ENCODE assay signal across 16 mouse cellular contexts in the genomic region with DNA sequence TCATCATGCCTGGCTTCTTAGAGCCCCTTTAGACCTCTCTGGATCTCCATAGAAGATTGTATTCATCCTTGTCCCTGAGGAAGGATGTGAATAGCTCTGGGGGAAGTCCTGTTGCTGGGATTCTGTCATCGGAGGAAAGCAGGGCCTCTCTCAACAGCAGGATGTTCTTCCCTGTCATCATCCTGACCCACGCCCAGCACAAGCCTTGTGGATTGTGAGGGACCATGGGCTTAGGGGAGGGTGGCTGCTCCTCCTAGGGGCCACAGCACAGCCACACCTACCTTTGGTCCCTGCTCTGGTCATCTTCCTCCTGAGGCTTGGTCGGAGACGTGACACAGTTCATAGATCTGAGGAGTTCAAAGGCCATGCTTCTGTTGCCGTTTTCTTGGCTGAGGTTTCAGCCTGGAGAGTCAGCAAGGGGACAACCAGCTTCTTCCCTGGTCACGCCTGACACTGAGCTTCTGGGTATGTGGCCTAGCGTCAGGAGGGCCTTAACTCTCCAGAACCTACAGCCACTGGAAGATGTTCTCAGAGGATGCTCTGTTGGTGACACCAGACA. TPM values are rescaled to one million over a fixed set of nuclear protein-coding genes. Genes with fewer than 3 reads are reported as not detected.
DNase-seq lines count a peak whose midpoint lies in the region; ATAC-seq and TF ChIP-seq lines count a peak whose summit lies in the region.
"Had no signal": no experiment of that assay in that cellular context is flagged by ENCODE, and none has a peak within 500 bp of the region (broad histone marks: within the 10 kb centered on the region; RNA-seq: fewer than 3 reads in every experiment).

No protein-coding gene starts in this region.

- DNase-seq in heart, postnatal 36 days = no peak
- no peak for DNase-seq in liver, embryonic 11.5 days (ENCODE audit: low spot score)
- no peak for DNase-seq in stomach, postnatal 0 days (ENCODE audit: low spot score)
- DNase-seq in limb, embryonic 10.5 days (ENCODE audit: low spot score) = no peak
- DNase-seq: cerebellum, adult 2 months; layer of hippocampus, postnatal 36 days; thymus, adult 18-20 months had no signal

- no peak overlapping the region for H3K9ac ChIP-seq in heart, embryonic 16.5 days (ENCODE audit: low read length)
- H3K9ac ChIP-seq in liver, embryonic 12.5 days = no peak overlapping the region
- H3K9ac ChIP-seq in liver, embryonic 11.5 days (ENCODE audit: low read depth, low read length) = no peak overlapping the region
- H3K9ac ChIP-seq in stomach, embryonic 14.5 days (replicated peaks; ENCODE audit: low read depth, low read length) = no peak overlapping the region
- H3K9ac ChIP-seq in stomach, postnatal 0 days (ENCODE audit: low read length) = no peak overlapping the region

- no peak overlapping the region for H3K27ac ChIP-seq in heart, embryonic 16.5 days (ENCODE audit: low read length)
- no peak overlapping the region for H3K27ac ChIP-seq in liver, embryonic 12.5 days
- H3K27ac ChIP-seq in liver, embryonic 11.5 days (ENCODE audit: low read depth, low read length) = no peak overlapping the region
- no peak overlapping the region for H3K27ac ChIP-seq in stomach, embryonic 14.5 days (ENCODE audit: low read length)
- no peak overlapping the region for H3K27ac ChIP-seq in stomach, postnatal 0 days (replicated peaks)
- H3K27ac ChIP-seq in limb, embryonic 10.5 days = no peak overlapping the region
- H3K27ac ChIP-seq: hindbrain, embryonic 10.5 days; layer of hippocampus, adult 2 months; macrophage; midbrain, embryonic 10.5 days had no signal

- 72% methylated on average over 7 of the region's 7 CpGs for WGBS in heart, embryonic 16.5 days
- WGBS in liver, embryonic 12.5 days (ENCODE audit: insufficient replicate concordance) = 77% methylated on average over 7 of the region's 7 CpGs
- 86% methylated on average over 7 of the region's 7 CpGs for WGBS in liver, embryonic 11.5 days
- 85% methylated on average over 7 of the region's 7 CpGs for WGBS in stomach, embryonic 14.5 days
- WGBS in stomach, postnatal 0 days = 77% methylated on average over 7 of the region's 7 CpGs
- 84% methylated on average over 7 of the region's 7 CpGs for WGBS in limb, embryonic 10.5 days

- H3K4me3 ChIP-seq in heart, embryonic 16.5 days (ENCODE audit: low read length) = no peak overlapping the region
- no peak overlapping the region for H3K4me3 ChIP-seq in liver, embryonic 12.5 days
- no peak overlapping the region for H3K4me3 ChIP-seq in liver, embryonic 11.5 days (ENCODE audit: low read depth, low read length)
- H3K4me3 ChIP-seq in stomach, embryonic 14.5 days (ENCODE audit: low read depth, low read length) = no peak overlapping the region
- H3K4me3 ChIP-seq in stomach, postnatal 0 days (ENCODE audit: low read depth, low read length) = no peak overlapping the region
- H3K4me3 ChIP-seq in limb, embryonic 10.5 days = no peak overlapping the region
- H3K4me3 ChIP-seq: hindbrain, embryonic 10.5 days; layer of hippocampus, adult 2 months; midbrain, embryonic 10.5 days had no signal

- TF ChIP-seq EP300 in stomach, postnatal 0 days (optimal IDR thresholded peaks at IDR 0.05) = no peak

- H3K4me1 ChIP-seq in heart, embryonic 16.5 days (ENCODE audit: control insufficient read depth, insufficient read depth, low read length) = no peaks in the 10 kb centered on the region
- no peaks in the 10 kb centered on the region for H3K4me1 ChIP-seq in liver, embryonic 12.5 days
- H3K4me1 ChIP-seq in liver, embryonic 11.5 days (replicated peaks; ENCODE audit: control insufficient read depth, insufficient read depth, low read length) = no peaks in the 10 kb centered on the region
- no peaks in the 10 kb centered on the region for H3K4me1 ChIP-seq in stomach, embryonic 14.5 days (ENCODE audit: control insufficient read depth, insufficient read depth, low read length)
- H3K4me1 ChIP-seq in stomach, postnatal 0 days (replicated peaks; ENCODE audit: control insufficient read depth, insufficient read depth) = no peaks in the 10 kb centered on the region
- H3K4me1 ChIP-seq in limb, embryonic 10.5 days = 0 out of 2 replicates have a peak, but pooled peaks cover 4% of the 10 kb centered on the region
- H3K4me1 ChIP-seq: hindbrain, embryonic 10.5 days; midbrain, embryonic 10.5 days had no signal

- H3K4me2 ChIP-seq in heart, embryonic 16.5 days (ENCODE audit: low read depth, low read length) = no peak overlapping the region
- H3K4me2 ChIP-seq in liver, embryonic 12.5 days = no peak overlapping the region
- no peak overlapping the region for H3K4me2 ChIP-seq in liver, embryonic 11.5 days
- no peak overlapping the region for H3K4me2 ChIP-seq in stomach, embryonic 14.5 days (replicated peaks; ENCODE audit: low read depth, low read length)
- H3K4me2 ChIP-seq in stomach, postnatal 0 days (replicated peaks; ENCODE audit: low read depth) = no peak overlapping the region

- peaks cover 5% of the 10 kb centered on the region for H3K9me3 ChIP-seq in heart, embryonic 16.5 days (replicated peaks; ENCODE audit: control insufficient read depth, low read length)
- peaks cover 7% of the 10 kb centered on the region for H3K9me3 ChIP-seq in liver, embryonic 12.5 days (replicated peaks)
- no peaks in the 10 kb centered on the region for H3K9me3 ChIP-seq in liver, embryonic 11.5 days (ENCODE audit: control insufficient read depth, low read length)
- H3K9me3 ChIP-seq in stomach, embryonic 14.5 days (ENCODE audit: control insufficient read depth, low read depth, low read length) = no peaks in the 10 kb centered on the region
- no peaks in the 10 kb centered on the region for H3K9me3 ChIP-seq in stomach, postnatal 0 days (ENCODE audit: control insufficient read depth, low read length)
- H3K9me3 ChIP-seq in limb, embryonic 10.5 days (replicated peaks) = no peaks in the 10 kb centered on the region

- no peaks in the 10 kb centered on the region for H3K27me3 ChIP-seq in heart, embryonic 16.5 days (ENCODE audit: control insufficient read depth, insufficient read depth, low read length)
- H3K27me3 ChIP-seq in liver, embryonic 12.5 days (replicated peaks) = no peaks in the 10 kb centered on the region
- no peaks in the 10 kb centered on the region for H3K27me3 ChIP-seq in liver, embryonic 11.5 days (replicated peaks; ENCODE audit: control insufficient read depth, insufficient read depth, low read length)
- H3K27me3 ChIP-seq in stomach, embryonic 14.5 days (ENCODE audit: control insufficient read depth, insufficient read depth, low read length) = no peaks in the 10 kb centered on the region
- H3K27me3 ChIP-seq in stomach, postnatal 0 days (ENCODE audit: control insufficient read depth, insufficient read depth, low read length) = no peaks in the 10 kb centered on the region
- H3K27me3 ChIP-seq in limb, embryonic 10.5 days (ENCODE audit: low read depth, poor library complexity, severe bottlenecking) = no peaks in the 10 kb centered on the region
- H3K27me3 ChIP-seq: CH12.LX had no signal

- intact Hi-C loops in heart, postnatal 36 days (cut with DNase I) = loop anchor here (1.0 to 5.0 kb wide), 3 partner anchors 52 to 219 kb away; a partner anchor contains a TSS

- H3K36me3 ChIP-seq in heart, embryonic 16.5 days (ENCODE audit: control insufficient read depth, insufficient read depth) = peaks cover 19% of the 10 kb centered on the region
- peaks cover 57% of the 10 kb centered on the region for H3K36me3 ChIP-seq in liver, embryonic 12.5 days
- H3K36me3 ChIP-seq in liver, embryonic 11.5 days (ENCODE audit: control insufficient read depth, insufficient read depth, low read length) = peaks cover 19% of the 10 kb centered on the region
- peaks cover 9% of the 10 kb centered on the region; the same call in 1 of the 2 replicates for H3K36me3 ChIP-seq in stomach, embryonic 14.5 days (ENCODE audit: control insufficient read depth, insufficient read depth, low read length)
- peaks cover 9% of the 10 kb centered on the region; the same call in 1 of the 2 replicates for H3K36me3 ChIP-seq in stomach, postnatal 0 days (ENCODE audit: control insufficient read depth, insufficient read depth, low read length)
- H3K36me3 ChIP-seq in limb, embryonic 10.5 days = peaks cover 54% of the 10 kb centered on the region

- no peak for TF ChIP-seq CTCF in stomach, postnatal 0 days (IDR thresholded peaks at IDR 0.05; ENCODE audit: low read depth)

- ATAC-seq in heart, embryonic 16.5 days (replicated peaks; ENCODE audit: extremely low read depth, insufficient read depth, low FRiP score) = 0 out of 2 replicates have a peak, but pooled peaks have one; percentile 14
- 0 out of 2 replicates have a peak, but pooled peaks have one; percentile 2 for ATAC-seq in liver, embryonic 12.5 days
- no peak for ATAC-seq in liver, embryonic 11.5 days (replicated peaks; ENCODE audit: low FRiP score)
- ATAC-seq in stomach, embryonic 14.5 days (ENCODE audit: insufficient number of reproducible peaks, insufficient read depth, low FRiP score, low read depth) = 0 out of 2 replicates have a peak, but pooled peaks have one; percentile 10
- ATAC-seq in stomach, postnatal 0 days (ENCODE audit: low FRiP score, low TSS enrichment) = no peak

RNA-seq across cellular contexts. Expression of a gene that starts 9.4 kb away (rescaled TPM):
- 2.1 and 2.6 TPM in 2 replicates for polyA plus RNA-seq in heart, embryonic 16.5 days (2015; fragmentation: Nextera tagmentation; extraction: Ambion mirVana)
- total RNA-seq in heart, postnatal 36 days (2021) = under 1 TPM in 1 of 2 experiments, not detected in 1; 0.98 TPM
- 0.61 and 1.0 TPM in 2 replicates for polyA plus RNA-seq in liver, embryonic 12.5 days (2016; fragmentation: Nextera tagmentation; extraction: Ambion mirVana)
- polyA plus RNA-seq in liver, embryonic 11.5 days (2014; fragmentation: Nextera tagmentation; extraction: Ambion mirVana) = 0.75 and 1.5 TPM in 2 replicates
- polyA plus RNA-seq in stomach, embryonic 14.5 days (2014; fragmentation: Nextera tagmentation; extraction: Ambion mirVana) = 2.2 and 2.6 TPM in 2 replicates
- 2.3 and 2.6 TPM in 2 replicates for polyA plus RNA-seq in stomach, postnatal 0 days (2015; fragmentation: Nextera tagmentation; extraction: Ambion mirVana)
- polyA plus RNA-seq in limb, embryonic 10.5 days (2016; fragmentation: Nextera tagmentation; extraction: Ambion mirVana) = 0.68 and 1.4 TPM in 2 replicates
- total RNA-seq: granulocyte monocyte progenitor cell, adult 5-6 weeks had no signal

RNA-seq across cellular contexts. Expression of a gene that starts 19.6 kb away (rescaled TPM):
- polyA plus RNA-seq in heart, embryonic 16.5 days (2015; fragmentation: Nextera tagmentation; extraction: Ambion mirVana) = 30.0 and 35.3 TPM in 2 replicates
- 10 to 100 TPM; 28.2 to 34.8 TPM for total RNA-seq in heart, postnatal 36 days (2021)
- 61.7 and 61.8 TPM in 2 replicates for polyA plus RNA-seq in liver, embryonic 12.5 days (2016; fragmentation: Nextera tagmentation; extraction: Ambion mirVana)
- 80.2 and 83.8 TPM in 2 replicates for polyA plus RNA-seq in liver, embryonic 11.5 days (2014; fragmentation: Nextera tagmentation; extraction: Ambion mirVana)
- 34.8 and 36.2 TPM in 2 replicates for polyA plus RNA-seq in stomach, embryonic 14.5 days (2014; fragmentation: Nextera tagmentation; extraction: Ambion mirVana)
- 23.9 and 24.0 TPM in 2 replicates for polyA plus RNA-seq in stomach, postnatal 0 days (2015; fragmentation: Nextera tagmentation; extraction: Ambion mirVana)
- 60.9 and 62.9 TPM in 2 replicates for polyA plus RNA-seq in limb, embryonic 10.5 days (2016; fragmentation: Nextera tagmentation; extraction: Ambion mirVana)

RNA-seq across cellular contexts. Expression of a gene that starts 32.4 kb away (rescaled TPM):
- 26.8 TPM in 2 replicates for polyA plus RNA-seq in heart, embryonic 16.5 days (2015; fragmentation: Nextera tagmentation; extraction: Ambion mirVana)
- 1 to 10 TPM; 8.8 to 9.6 TPM for total RNA-seq in heart, postnatal 36 days (2021)
- polyA plus RNA-seq in liver, embryonic 12.5 days (2016; fragmentation: Nextera tagmentation; extraction: Ambion mirVana) = 19.1 and 19.5 TPM in 2 replicates
- 25.4 and 26.8 TPM in 2 replicates for polyA plus RNA-seq in liver, embryonic 11.5 days (2014; fragmentation: Nextera tagmentation; extraction: Ambion mirVana)
- polyA plus RNA-seq in stomach, embryonic 14.5 days (2014; fragmentation: Nextera tagmentation; extraction: Ambion mirVana) = 34.2 and 37.4 TPM in 2 replicates
- 11.2 and 11.4 TPM in 2 replicates for polyA plus RNA-seq in stomach, postnatal 0 days (2015; fragmentation: Nextera tagmentation; extraction: Ambion mirVana)
- polyA plus RNA-seq in limb, embryonic 10.5 days (2016; fragmentation: Nextera tagmentation; extraction: Ambion mirVana) = 48.2 and 49.0 TPM in 2 replicates

RNA-seq across cellular contexts. Expression of a gene that starts 35.6 kb away (rescaled TPM):
- 71.5 and 72.2 TPM in 2 replicates for polyA plus RNA-seq in heart, embryonic 16.5 days (2015; fragmentation: Nextera tagmentation; extraction: Ambion mirVana)
- 10 to 100 TPM; 25.0 to 28.8 TPM for total RNA-seq in heart, postnatal 36 days (2021)
- polyA plus RNA-seq in liver, embryonic 12.5 days (2016; fragmentation: Nextera tagmentation; extraction: Ambion mirVana) = 48.2 and 50.8 TPM in 2 replicates
- polyA plus RNA-seq in liver, embryonic 11.5 days (2014; fragmentation: Nextera tagmentation; extraction: Ambion mirVana) = 80.1 and 89.3 TPM in 2 replicates
- 68.3 and 74.8 TPM in 2 replicates for polyA plus RNA-seq in stomach, embryonic 14.5 days (2014; fragmentation: Nextera tagmentation; extraction: Ambion mirVana)
- polyA plus RNA-seq in stomach, postnatal 0 days (2015; fragmentation: Nextera tagmentation; extraction: Ambion mirVana) = 45.5 and 45.7 TPM in 2 replicates
- 89.2 and 90.1 TPM in 2 replicates for polyA plus RNA-seq in limb, embryonic 10.5 days (2016; fragmentation: Nextera tagmentation; extraction: Ambion mirVana)

RNA-seq across cellular contexts. Expression of a gene that starts 59.6 kb away (rescaled TPM):
- 41.7 and 44.4 TPM in 2 replicates for polyA plus RNA-seq in heart, embryonic 16.5 days (2015; fragmentation: Nextera tagmentation; extraction: Ambion mirVana)
- 1 to 10 TPM; 6.4 to 7.2 TPM for total RNA-seq in heart, postnatal 36 days (2021)
- polyA plus RNA-seq in liver, embryonic 12.5 days (2016; fragmentation: Nextera tagmentation; extraction: Ambion mirVana) = 91.9 and 102 TPM in 2 replicates
- 99.8 and 105 TPM in 2 replicates for polyA plus RNA-seq in liver, embryonic 11.5 days (2014; fragmentation: Nextera tagmentation; extraction: Ambion mirVana)
- polyA plus RNA-seq in stomach, embryonic 14.5 days (2014; fragmentation: Nextera tagmentation; extraction: Ambion mirVana) = 45.3 and 45.5 TPM in 2 replicates
- 23.4 and 25.2 TPM in 2 replicates for polyA plus RNA-seq in stomach, postnatal 0 days (2015; fragmentation: Nextera tagmentation; extraction: Ambion mirVana)
- polyA plus RNA-seq in limb, embryonic 10.5 days (2016; fragmentation: Nextera tagmentation; extraction: Ambion mirVana) = 162 and 192 TPM in 2 replicates

Comparison
In these comparisons a context has a peak if more than half of its experiments do, and no peak if none do; other contexts are left out.
1. ATAC-seq: peak in heart, embryonic 16.5 days (single experiment), liver, embryonic 12.5 days (single experiment) and stomach, embryonic 14.5 days (single experiment); none in liver, embryonic 11.5 days (single experiment) and stomach, postnatal 0 days (single experiment).